Mouse (Mus musculus) spleen, adult 12 weeks (tissue): ENCODE measurements around the gene Slc12a8.

Experiments used
- DNase-seq: peaks from one replicate; pipeline ENCODE4 v3.0.0; 2022; ENCODE audit warnings: low spot score

Slc12a8 gene

DNA sequence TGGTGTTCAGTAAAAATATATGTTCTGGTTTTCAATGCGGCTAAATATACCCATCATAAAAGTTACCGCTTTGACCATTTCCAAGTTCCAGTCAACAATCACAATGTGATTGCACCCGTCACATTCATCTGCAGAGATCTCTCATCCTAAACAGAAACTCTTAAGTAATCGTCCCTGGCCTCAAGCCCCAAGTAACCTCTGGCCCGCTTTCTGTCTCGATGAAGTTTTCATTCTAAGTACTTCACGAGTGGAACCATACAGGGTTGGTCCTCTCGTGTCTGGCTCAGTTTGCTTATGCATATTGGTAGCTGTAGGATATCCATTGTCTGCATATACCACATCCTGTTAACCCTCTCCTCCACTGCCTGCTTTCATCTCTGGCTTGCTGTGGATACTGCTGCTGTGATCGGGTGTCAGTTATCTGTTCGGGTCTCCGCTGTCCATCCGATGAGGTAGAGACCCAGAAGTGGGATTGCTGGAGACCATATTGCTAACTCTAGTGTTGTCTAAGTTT is 181.2 kb downstream of the Slc12a8 start:
- no peak for DNase-seq

DNA sequence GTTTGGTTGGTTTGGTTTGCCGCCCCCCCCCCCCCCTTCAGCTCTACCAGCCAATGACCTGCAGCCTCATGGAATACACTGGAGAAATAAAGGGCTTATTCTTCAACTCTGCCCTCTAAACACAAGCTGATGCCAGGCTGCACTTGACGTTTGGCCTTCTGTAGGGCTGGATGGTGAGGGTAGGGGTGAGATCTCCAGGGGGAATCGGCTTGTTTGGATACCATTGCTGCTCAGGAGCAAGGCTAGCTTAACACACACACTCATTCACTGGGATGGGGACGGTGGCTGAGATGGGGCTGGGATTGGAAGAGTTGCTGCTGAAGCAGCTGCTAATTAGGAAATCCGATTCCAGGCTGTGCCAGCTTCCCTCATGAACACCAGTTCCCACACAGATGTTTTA is 183.5 kb downstream of the Slc12a8 start:
- DNase-seq, result no peak

DNA sequence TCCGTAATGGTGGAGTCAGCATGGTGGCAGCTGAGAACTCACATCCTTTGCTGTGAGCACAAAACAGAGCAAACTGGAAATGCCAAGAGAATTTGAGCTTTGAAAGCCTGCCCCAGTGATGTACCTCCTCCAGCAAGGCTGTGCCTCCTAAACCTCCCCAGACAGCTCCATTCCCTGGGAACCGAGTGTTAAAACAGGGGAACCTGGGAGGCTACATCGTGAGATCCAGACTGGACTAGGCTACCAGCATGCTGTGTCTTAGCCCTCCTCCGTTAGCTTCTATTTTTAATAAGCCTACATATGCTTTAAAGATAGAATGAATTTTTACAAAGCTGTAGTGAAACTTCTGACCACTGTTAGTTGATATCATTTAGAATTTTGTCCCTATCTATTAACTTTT is 184.7 kb downstream of the Slc12a8 start:
- DNase-seq, result no peak

GRCm38 (mm10) chr16:33704289-33704688 is 187.2 kb downstream of the Slc12a8 start:
- DNase-seq, result no peak

- no peak for DNase-seq
Measured at GRCm38 (mm10) chr16:33705258-33705657, 188.1 kb downstream of the Slc12a8 start.

GRCm38 (mm10) chr16:33706111-33706890 is 189.2 kb downstream of the Slc12a8 start:
- DNase-seq, result no peak

DNA sequence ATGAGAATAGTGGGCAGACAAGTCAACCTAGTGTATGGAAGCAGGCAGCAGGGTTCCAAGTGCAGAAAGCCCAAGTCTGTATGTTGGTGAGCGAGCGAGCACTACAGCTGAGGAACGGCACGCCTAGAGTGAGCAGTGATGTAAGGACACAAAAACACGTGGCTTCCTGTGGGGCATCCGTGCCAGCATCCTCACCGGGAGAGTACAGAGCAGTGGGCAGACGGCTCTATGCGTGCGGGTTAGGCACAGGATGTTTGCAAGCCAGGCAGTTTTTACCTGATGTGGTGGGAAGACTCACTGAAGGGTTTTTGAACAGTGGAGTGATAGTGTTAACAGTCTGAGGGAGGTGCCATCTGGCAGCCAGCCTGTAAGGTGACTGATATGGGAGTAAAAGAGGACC is 190.9 kb downstream of the Slc12a8 start:
- DNase-seq, result no peak

- DNase-seq, result no peak
Measured at GRCm38 (mm10) chr16:33708585-33709397, 191.7 kb downstream of the Slc12a8 start.
